Mouse (Mus musculus): Measurements from ENCODE around the gene Gm5799.
"Not testable (repeated sequence)": the region's sequence is repeated elsewhere in the genome, so short reads cannot be mapped to it uniquely, and the experiment has no call there.

Gm5799 gene

GRCm38 (mm10) chr14:43543276-43543675 lies at the start of gene Gm5799:
TSS of gene Gm5799 (plus strand) at chr14:43543576.
- not testable (repeated sequence) for DNase-seq (ENCODE audit: low read depth, low spot score)

- not testable (repeated sequence) for DNase-seq (ENCODE audit: low read depth, low spot score)
Observed at GRCm38 (mm10) chr14:43531052-43532010, 12.0 kb upstream of the Gm5799 start.

- DNase-seq (ENCODE audit: low read depth, low spot score): not testable (repeated sequence)
Observed at GRCm38 (mm10) chr14:43532011-43532383, 11.4 kb upstream of the Gm5799 start.

GRCm38 (mm10) chr14:43532387-43532786 lies 11.0 kb upstream of the Gm5799 start:
- not testable (repeated sequence) for DNase-seq (ENCODE audit: low read depth, low spot score)

- DNase-seq (ENCODE audit: low read depth, low spot score): not testable (repeated sequence)
Observed at GRCm38 (mm10) chr14:43538144-43538543, 5.2 kb upstream of the Gm5799 start.

GRCm38 (mm10) chr14:43546281-43546680 lies 2.9 kb downstream of the Gm5799 start:
- not testable (repeated sequence) for DNase-seq (ENCODE audit: low read depth, low spot score)

GRCm38 (mm10) chr14:43552271-43552670 lies 8.9 kb downstream of the Gm5799 start:
- not testable (repeated sequence) for DNase-seq (ENCODE audit: low read depth, low spot score)

GRCm38 (mm10) chr14:43577969-43578368 lies 34.6 kb downstream of the Gm5799 start:
- not testable (repeated sequence) for DNase-seq (ENCODE audit: low read depth, low spot score)

- DNase-seq (ENCODE audit: low read depth, low spot score): not testable (repeated sequence)
Observed at GRCm38 (mm10) chr14:43579046-43579445, 35.7 kb downstream of the Gm5799 start, which contains the start of gene Gm17654. TSS of gene Gm17654 (minus strand) at chr14:43579146.
